Mouse (Mus musculus) G1E (cell line): ENCODE results near the gene Magi2.

Experiments used
- CTCF ChIP-seq: IDR thresholded peaks from 2 replicates; pipeline ENCODE4 v1.5.1; 2012; ENCODE audit warnings: low read depth, low read length, inconsistent platforms, mixed read lengths
- GATA2 ChIP-seq: IDR thresholded peaks from 2 replicates; pipeline ENCODE4 v1.6.1; 2012; ENCODE audit warnings: low read depth, low read length, inconsistent platforms, borderline replicate concordance

DNA sequence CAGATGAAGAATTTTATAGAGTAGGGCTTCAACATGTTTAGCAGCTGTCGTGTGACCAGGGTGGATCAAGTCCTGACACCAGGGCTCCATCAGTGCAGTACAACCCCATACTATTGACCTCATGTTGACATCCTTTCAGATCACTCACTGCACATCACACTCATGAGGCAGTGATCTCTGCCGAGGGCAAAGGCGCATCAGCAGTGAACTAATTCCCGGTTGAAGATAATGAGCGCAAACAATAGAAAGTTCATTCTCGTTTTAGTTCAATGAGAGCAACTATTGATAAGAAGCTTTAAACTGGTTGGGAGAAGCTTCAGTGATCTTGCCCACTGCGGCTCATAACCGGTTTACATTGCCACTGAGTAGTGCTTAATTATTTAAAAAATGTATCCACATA is 780.4 kb downstream of the Magi2 start:
- TF ChIP-seq CTCF (no peak), GATA2 (no peak)
